Mouse (Mus musculus) heart, adult 18-20 months (tissue): ENCODE results near the gene Upf1. TPM values are rescaled to one million over a fixed set of nuclear protein-coding genes. Genes with fewer than 3 reads are reported as not detected.
A peak's percentile ranks its signal among the peaks of the same experiment; 100 is the strongest.

Experiments
- DNase-seq, 2 experiments: peaks; one replicate each; pipeline ENCODE4 v3.0.0; 2021 to 2022; ENCODE audit warnings: mixed read lengths in 1 of 2
- total RNA-seq, 2 experiments: library from RNA; stranded (reverse); gene quantifications; 2 replicates each; pipeline ENCODE4 v1.2.3; 2021

Gene Upf1
- total RNA-seq, 2 experiments from 2014 or later: 46.1 to 46.8 TPM

- no peak for DNase-seq
Observed at GRCm38 (mm10) chr8:70360769-70361168, 7.7 kb upstream of the Upf1 start.

- no peak for DNase-seq
Observed at GRCm38 (mm10) chr8:70359411-70359810, 6.3 kb upstream of the Upf1 start.

- DNase-seq: no peak
Observed at GRCm38 (mm10) chr8:70356111-70356510, 3.0 kb upstream of the Upf1 start.

GRCm38 (mm10) chr8:70354004-70354403 lies 926 bp upstream of the Upf1 start:
- DNase-seq: no peak

GRCm38 (mm10) chr8:70352657-70353151 lies 374 bp downstream of the Upf1 start:
- peak in 1 of 2 experiments; percentile 44 for DNase-seq

GRCm38 (mm10) chr8:70352000-70352384 lies 1.1 kb downstream of the Upf1 start:
- DNase-seq: no peak

- DNase-seq: no peak
Observed at GRCm38 (mm10) chr8:70351035-70351999, 1.8 kb downstream of the Upf1 start.

- no peak for DNase-seq
Observed at GRCm38 (mm10) chr8:70347860-70348420, 5.1 kb downstream of the Upf1 start.

- DNase-seq: no peak
Observed at GRCm38 (mm10) chr8:70347443-70347842, 5.6 kb downstream of the Upf1 start.

GRCm38 (mm10) chr8:70344279-70344678 lies 8.8 kb downstream of the Upf1 start:
- no peak for DNase-seq

GRCm38 (mm10) chr8:70343696-70344095 lies 9.4 kb downstream of the Upf1 start:
- peak in 1 of 2 experiments; percentile 55 for DNase-seq

- no peak for DNase-seq
Observed at GRCm38 (mm10) chr8:70343076-70343475, 10.0 kb downstream of the Upf1 start.

GRCm38 (mm10) chr8:70342007-70342406 lies 11.1 kb downstream of the Upf1 start:
- no peak for DNase-seq

GRCm38 (mm10) chr8:70340659-70341058 lies 12.4 kb downstream of the Upf1 start:
- DNase-seq: no peak

GRCm38 (mm10) chr8:70338931-70339330 lies 14.1 kb downstream of the Upf1 start:
- DNase-seq: no peak

GRCm38 (mm10) chr8:70332878-70333202 lies 20.2 kb downstream of the Upf1 start:
- no peak for DNase-seq

- peak; percentile 41 to 60 for DNase-seq
Observed at GRCm38 (mm10) chr8:70332070-70332877, 20.8 kb downstream of the Upf1 start.

- no peak for DNase-seq
Observed at GRCm38 (mm10) chr8:70331526-70331925, 21.6 kb downstream of the Upf1 start.

GRCm38 (mm10) chr8:70330741-70331364 lies 22.2 kb downstream of the Upf1 start:
- no peak for DNase-seq

GRCm38 (mm10) chr8:70329835-70330740 lies 23.0 kb downstream of the Upf1 start:
- no peak for DNase-seq
